Mouse (Mus musculus): ENCODE measurements around the gene AC131692.1.

- TF ChIP-seq POLR2A (IDR thresholded peaks at IDR 0.05; ENCODE audit: low read depth, low read length) (no peak; the same call in 1 of the 2 replicates), CTCF (IDR thresholded peaks at IDR 0.05; ENCODE audit: extremely low read depth, insufficient read depth, insufficient read length, insufficient replicate concordance) (no peak)
Measured at GRCm38 (mm10) chr19:6071261-6071660, 23.0 kb upstream of the AC131692.1 start.

Measured in spleen, adult 2 months (tissue).